Mouse (Mus musculus): ENCODE data around the gene Tmod3. TPM values are rescaled to one million over a fixed set of nuclear protein-coding genes. Genes with fewer than 3 reads are reported as not detected.

Tmod3 gene
- polyA plus RNA-seq, 1 experiment from 2014 or later = 154 TPM

DNA sequence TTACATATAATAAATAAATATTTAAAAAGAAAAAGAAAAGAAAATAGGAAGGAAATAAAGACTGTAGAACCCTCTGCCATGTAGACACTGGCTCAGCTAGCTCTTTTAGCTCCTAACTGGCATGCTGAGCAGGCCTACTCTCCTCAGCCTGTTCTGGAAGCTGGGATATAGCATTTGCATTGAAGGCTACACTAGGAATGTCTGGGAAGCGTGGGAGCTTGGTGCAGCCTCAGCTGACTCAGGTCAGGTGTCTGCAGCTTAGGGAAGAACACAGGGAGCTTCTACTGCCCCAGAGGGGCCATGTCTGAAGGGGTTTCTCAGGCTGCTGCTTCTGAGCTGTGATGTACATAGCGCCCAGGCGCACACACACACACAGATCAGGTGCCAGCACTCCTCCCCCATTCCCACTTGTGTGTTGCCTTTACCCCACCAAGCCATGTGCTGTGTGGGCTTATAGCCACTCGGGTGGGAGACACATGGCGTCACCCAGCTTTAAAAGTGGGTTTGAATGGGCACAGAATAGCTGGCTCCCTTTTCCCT lies 78.9 kb downstream of the Tmod3 start:
- no peak for ATAC-seq (ENCODE audit: insufficient number of reproducible peaks, low FRiP score, low TSS enrichment, low read depth)
- no peak overlapping the region for H3K9ac ChIP-seq
- no peaks in the 10 kb centered on the region for H3K9me3 ChIP-seq
- H3K4me1 ChIP-seq = no peaks in the 10 kb centered on the region
- H3K27ac ChIP-seq = no peak overlapping the region
- no peaks in the 10 kb centered on the region for H3K36me3 ChIP-seq
- H3K27me3 ChIP-seq = no peaks in the 10 kb centered on the region
- 88% methylated on average over 5 of the region's 5 CpGs for WGBS
- H3K4me2 ChIP-seq = no peak overlapping the region
- no peak overlapping the region for H3K4me3 ChIP-seq

- WGBS = 57% methylated on average over 8 of the region's 8 CpGs
- no peak for ATAC-seq (ENCODE audit: insufficient number of reproducible peaks, low FRiP score, low TSS enrichment, low read depth)
- no peak overlapping the region for H3K27ac ChIP-seq
These were observed 80.2 kb downstream of the Tmod3 start for GRCm38 (mm10) chr9:75479106-75479725.

GRCm38 (mm10) chr9:75477212-75477611 lies 82.2 kb downstream of the Tmod3 start:
- H3K4me2 ChIP-seq = no peak overlapping the region
- ATAC-seq (ENCODE audit: insufficient number of reproducible peaks, low FRiP score, low TSS enrichment, low read depth) = no peak
- H3K27ac ChIP-seq = no peak overlapping the region
- H3K4me1 ChIP-seq = no peaks in the 10 kb centered on the region
- H3K9ac ChIP-seq = no peak overlapping the region
- 65% methylated on average over 3 of the region's 3 CpGs for WGBS
- H3K4me3 ChIP-seq = no peak overlapping the region
- H3K9me3 ChIP-seq = no peaks in the 10 kb centered on the region
- no peaks in the 10 kb centered on the region for H3K27me3 ChIP-seq
- H3K36me3 ChIP-seq = peaks cover 8% of the 10 kb centered on the region

More at GRCm38 (mm10) chr9:75479106-75479725, 80.2 kb downstream of the Tmod3 start:
- Histone ChIP-seq H3K4me1 (no peaks in the 10 kb centered on the region), H3K4me2 (no peak overlapping the region), H3K36me3 (peaks cover under 1% of the 10 kb centered on the region; the same call in 1 of the 2 replicates), H3K4me3 (no peak overlapping the region), H3K9me3 (no peaks in the 10 kb centered on the region), H3K27me3 (no peaks in the 10 kb centered on the region), H3K9ac (no peak overlapping the region)

DNA sequence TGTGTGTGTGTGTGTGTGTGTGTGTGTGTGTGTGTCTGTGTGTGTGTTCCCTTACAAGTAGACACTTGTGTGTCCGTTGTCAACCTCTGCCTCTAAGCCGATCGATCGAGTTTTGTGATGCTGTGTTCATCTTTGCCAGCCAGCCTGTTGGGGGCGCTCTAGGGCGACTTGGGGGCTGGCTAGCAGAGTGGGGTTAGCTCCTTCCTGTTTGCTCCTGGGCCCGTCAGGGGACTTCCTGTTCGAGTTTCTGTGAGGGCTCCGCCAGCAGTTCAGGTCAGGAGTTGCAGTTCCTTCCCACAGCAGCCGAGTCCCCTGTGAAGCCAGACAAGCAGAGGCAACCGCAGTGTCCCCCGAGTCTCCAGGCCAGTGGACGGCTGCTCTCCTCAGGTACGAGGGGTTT lies 91.2 kb downstream of the Tmod3 start:
- WGBS = 81% methylated on average over 14 of the region's 14 CpGs
- no peak for ATAC-seq (ENCODE audit: insufficient number of reproducible peaks, low FRiP score, low TSS enrichment, low read depth)
- H3K27ac ChIP-seq = no peak overlapping the region
- peaks cover 51% of the 10 kb centered on the region for H3K36me3 ChIP-seq
- no peak overlapping the region for H3K4me2 ChIP-seq
- no peaks in the 10 kb centered on the region for H3K9me3 ChIP-seq
- no peak overlapping the region for H3K9ac ChIP-seq
- H3K4me1 ChIP-seq = no peaks in the 10 kb centered on the region
- H3K4me3 ChIP-seq = no peak overlapping the region
- no peaks in the 10 kb centered on the region for H3K27me3 ChIP-seq

- Histone ChIP-seq H3K9me3 (no peaks in the 10 kb centered on the region), H3K27ac (no peak overlapping the region), H3K27me3 (no peaks in the 10 kb centered on the region), H3K4me1 (no peaks in the 10 kb centered on the region), H3K9ac (no peak overlapping the region), H3K4me2 (no peak overlapping the region), H3K4me3 (no peak overlapping the region), H3K36me3 (peaks cover 56% of the 10 kb centered on the region)
- no peak for ATAC-seq (ENCODE audit: insufficient number of reproducible peaks, low FRiP score, low TSS enrichment, low read depth)
- WGBS = 91% methylated on average over 3 of the region's 3 CpGs
These were observed 91.9 kb downstream of the Tmod3 start for GRCm38 (mm10) chr9:75467581-75467980.

DNA sequence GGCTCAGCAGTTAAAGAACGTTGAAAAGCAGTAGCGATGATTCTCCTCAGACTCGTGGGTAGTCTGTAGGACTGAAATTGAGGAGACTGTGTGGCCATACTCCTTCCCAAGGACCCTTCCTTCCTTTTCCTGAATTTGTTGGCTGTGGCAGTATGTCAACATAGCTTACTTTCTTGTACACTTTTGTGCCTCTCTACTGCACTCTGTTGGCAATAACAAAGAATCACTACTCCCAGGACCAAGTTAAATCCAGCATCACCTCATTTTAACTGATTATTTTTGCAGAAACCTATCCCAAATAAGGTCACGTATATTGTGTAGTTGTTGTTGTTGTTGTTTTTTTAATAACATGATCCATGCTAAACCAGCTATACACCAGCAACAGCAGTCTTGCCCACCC lies 92.8 kb downstream of the Tmod3 start:
- no peaks in the 10 kb centered on the region for H3K4me1 ChIP-seq
- H3K27ac ChIP-seq = no peak overlapping the region
- ATAC-seq (ENCODE audit: insufficient number of reproducible peaks, low FRiP score, low TSS enrichment, low read depth) = no peak
- H3K4me2 ChIP-seq = no peak overlapping the region
- H3K9ac ChIP-seq = no peak overlapping the region
- peaks cover 66% of the 10 kb centered on the region for H3K36me3 ChIP-seq
- H3K27me3 ChIP-seq = no peaks in the 10 kb centered on the region
- no peaks in the 10 kb centered on the region for H3K9me3 ChIP-seq
- no peak overlapping the region for H3K4me3 ChIP-seq
- WGBS = 93% methylated on average over 4 of the region's 4 CpGs

DNA sequence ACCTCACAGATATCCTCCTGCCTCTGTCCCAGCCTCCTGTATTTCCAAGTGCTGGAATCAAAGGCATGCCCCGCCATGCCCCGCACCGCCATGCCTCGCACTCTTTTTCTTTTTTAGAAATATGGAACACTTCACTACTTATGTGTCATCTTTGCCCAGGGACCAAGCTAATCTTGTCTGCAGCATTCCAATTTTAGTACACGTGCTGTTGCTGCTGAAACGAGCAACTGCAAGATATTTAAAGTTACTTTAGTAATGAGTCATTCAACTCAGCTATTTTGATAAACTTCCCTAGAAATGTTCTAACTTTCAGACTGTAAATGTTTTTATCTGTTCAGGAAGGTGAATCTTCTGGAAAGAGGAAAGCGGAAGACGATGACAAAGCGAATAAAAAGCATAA lies 93.6 kb downstream of the Tmod3 start:
- WGBS = 86% methylated on average over 9 of the region's 9 CpGs
- Histone ChIP-seq H3K27ac (no peak overlapping the region), H3K9me3 (no peaks in the 10 kb centered on the region), H3K4me3 (no peak overlapping the region), H3K36me3 (peaks cover 66% of the 10 kb centered on the region), H3K4me2 (no peak overlapping the region), H3K4me1 (no peaks in the 10 kb centered on the region), H3K9ac (no peak overlapping the region), H3K27me3 (no peaks in the 10 kb centered on the region)
- no peak for ATAC-seq (ENCODE audit: insufficient number of reproducible peaks, low FRiP score, low TSS enrichment, low read depth)

GRCm38 (mm10) chr9:75463050-75463660 lies 96.3 kb downstream of the Tmod3 start:
- Histone ChIP-seq H3K9ac (no peak overlapping the region), H3K4me1 (no peaks in the 10 kb centered on the region), H3K9me3 (no peaks in the 10 kb centered on the region), H3K4me2 (no peak overlapping the region), H3K27me3 (no peaks in the 10 kb centered on the region), H3K4me3 (no peak overlapping the region), H3K27ac (no peak overlapping the region), H3K36me3 (peaks cover 83% of the 10 kb centered on the region)
- no peak for ATAC-seq (ENCODE audit: insufficient number of reproducible peaks, low FRiP score, low TSS enrichment, low read depth)
- WGBS = 85% methylated on average over 8 of the region's 8 CpGs

GRCm38 (mm10) chr9:75455684-75456083 lies 103.8 kb downstream of the Tmod3 start:
- Histone ChIP-seq H3K9ac (no peak overlapping the region), H3K4me3 (no peak overlapping the region), H3K36me3 (peaks cover 94% of the 10 kb centered on the region), H3K27ac (no peak overlapping the region), H3K4me2 (no peak overlapping the region), H3K27me3 (no peaks in the 10 kb centered on the region), H3K4me1 (no peaks in the 10 kb centered on the region), H3K9me3 (no peaks in the 10 kb centered on the region)
- ATAC-seq (ENCODE audit: insufficient number of reproducible peaks, low FRiP score, low TSS enrichment, low read depth) = no peak
- WGBS = 67% methylated on average over 10 of the region's 10 CpGs

DNA sequence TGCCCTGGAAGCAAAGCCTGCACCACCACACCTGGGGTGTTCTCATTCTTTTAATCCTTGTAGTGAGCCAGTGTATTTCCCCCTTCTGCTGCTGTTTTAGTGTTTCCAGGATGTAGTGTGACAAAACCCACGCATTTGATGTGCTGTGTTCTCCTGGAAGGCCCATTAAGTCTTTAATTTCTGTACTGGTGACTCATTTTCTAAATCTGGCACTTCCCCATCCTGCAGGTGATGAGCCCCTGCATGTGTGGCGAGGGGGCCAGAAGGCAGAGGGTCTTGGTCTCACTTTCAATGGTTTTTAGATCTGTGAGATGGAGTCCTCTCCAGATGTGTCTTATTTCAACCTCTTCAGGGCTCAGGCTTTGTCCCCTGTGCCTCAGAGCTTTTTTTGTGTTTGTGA lies 105.5 kb downstream of the Tmod3 start:
- no peaks in the 10 kb centered on the region for H3K9me3 ChIP-seq
- no peak overlapping the region for H3K27ac ChIP-seq
- peaks cover 89% of the 10 kb centered on the region for H3K36me3 ChIP-seq
- no peak overlapping the region for H3K9ac ChIP-seq
- ATAC-seq (ENCODE audit: insufficient number of reproducible peaks, low FRiP score, low TSS enrichment, low read depth) = no peak
- H3K4me3 ChIP-seq = no peak overlapping the region
- H3K27me3 ChIP-seq = no peaks in the 10 kb centered on the region
- 89% methylated on average over 2 of the region's 2 CpGs for WGBS
- no peak overlapping the region for H3K4me2 ChIP-seq
- no peaks in the 10 kb centered on the region for H3K4me1 ChIP-seq

- H3K36me3 ChIP-seq = peaks cover 71% of the 10 kb centered on the region
- 78% methylated on average over 3 of the region's 3 CpGs for WGBS
- no peak for ATAC-seq (ENCODE audit: insufficient number of reproducible peaks, low FRiP score, low TSS enrichment, low read depth)
These were observed 111.4 kb downstream of the Tmod3 start for GRCm38 (mm10) chr9:75448021-75448420.

More at GRCm38 (mm10) chr9:75448021-75448420, 111.4 kb downstream of the Tmod3 start:
- H3K4me2 ChIP-seq = no peak overlapping the region
- no peaks in the 10 kb centered on the region for H3K9me3 ChIP-seq
- no peak overlapping the region for H3K9ac ChIP-seq
- no peak overlapping the region for H3K27ac ChIP-seq
- H3K4me1 ChIP-seq = no peaks in the 10 kb centered on the region
- H3K4me3 ChIP-seq = no peak overlapping the region
- no peaks in the 10 kb centered on the region for H3K27me3 ChIP-seq
